8 mouse cellular contexts compared by ENCODE assay signal in genomic region chr3:48846049-48846653, GRCm38 (mm10).
A peak's percentile ranks its signal among the peaks of the same experiment; 100 is the strongest.
DNase-seq lines count a peak whose midpoint lies in the region; ATAC-seq lines count a peak whose summit lies in the region.

No protein-coding gene starts in this region.

- no peak for ATAC-seq in kidney, embryonic 14.5 days (ENCODE audit: low FRiP score, low TSS enrichment)
- ATAC-seq in hindbrain, embryonic 16.5 days = peak; percentile 73
- peak; percentile 53; the same call in 1 of the 2 replicates for ATAC-seq in neural tube, embryonic 15.5 days (ENCODE audit: low FRiP score)
- no peak for ATAC-seq in monocyte, adult 5-6 weeks (replicated peaks; ENCODE audit: insufficient number of reproducible peaks, low FRiP score, low TSS enrichment, poor library complexity, severe bottlenecking)

- intact Hi-C loops in left cerebral cortex, postnatal 4 days (cut with DNase I) = loop anchor here (10.0 kb wide), 1 partner anchor 1459 kb away; no protein-coding TSS in a partner anchor

- no peak overlapping the region for H3K27ac ChIP-seq in kidney, embryonic 14.5 days (ENCODE audit: low read depth, low read length)
- no peak overlapping the region for H3K27ac ChIP-seq in embryonic facial prominence, embryonic 10.5 days (replicated peaks)
- no peak overlapping the region for H3K27ac ChIP-seq in hindbrain, embryonic 16.5 days (ENCODE audit: low read depth, low read length)
- no peak overlapping the region for H3K27ac ChIP-seq in neural tube, embryonic 15.5 days (replicated peaks)

- H3K27me3 ChIP-seq in kidney, embryonic 14.5 days (ENCODE audit: control insufficient read depth, insufficient read depth, low read length) = no peaks in the 10 kb centered on the region
- H3K27me3 ChIP-seq in embryonic facial prominence, embryonic 10.5 days (replicated peaks; ENCODE audit: low read depth, poor library complexity, severe bottlenecking) = no peaks in the 10 kb centered on the region
- no peaks in the 10 kb centered on the region for H3K27me3 ChIP-seq in hindbrain, embryonic 16.5 days (replicated peaks; ENCODE audit: control insufficient read depth, insufficient read depth, low read length)
- no peaks in the 10 kb centered on the region for H3K27me3 ChIP-seq in neural tube, embryonic 15.5 days (replicated peaks)

- H3K9me3 ChIP-seq in kidney, embryonic 14.5 days (ENCODE audit: control insufficient read depth, low read length) = no peaks in the 10 kb centered on the region
- H3K9me3 ChIP-seq in embryonic facial prominence, embryonic 10.5 days = no peaks in the 10 kb centered on the region
- H3K9me3 ChIP-seq in hindbrain, embryonic 16.5 days (ENCODE audit: control insufficient read depth, low read length) = no peaks in the 10 kb centered on the region
- no peaks in the 10 kb centered on the region for H3K9me3 ChIP-seq in neural tube, embryonic 15.5 days (replicated peaks)

- no peak overlapping the region for H3K9ac ChIP-seq in kidney, embryonic 14.5 days (ENCODE audit: low read depth, low read length)
- H3K9ac ChIP-seq in hindbrain, embryonic 16.5 days (ENCODE audit: low read depth, low read length) = no peak overlapping the region
- no peak overlapping the region for H3K9ac ChIP-seq in neural tube, embryonic 15.5 days (replicated peaks)

- H3K4me1 ChIP-seq in kidney, embryonic 14.5 days (ENCODE audit: control insufficient read depth, insufficient read depth, low read length) = no peaks in the 10 kb centered on the region
- no peaks in the 10 kb centered on the region for H3K4me1 ChIP-seq in embryonic facial prominence, embryonic 10.5 days
- H3K4me1 ChIP-seq in hindbrain, embryonic 16.5 days (ENCODE audit: control insufficient read depth, insufficient read depth, low read depth, low read length) = no peaks in the 10 kb centered on the region
- peaks cover 3% of the 10 kb centered on the region; the same call in 1 of the 2 replicates for H3K4me1 ChIP-seq in neural tube, embryonic 15.5 days

- H3K4me3 ChIP-seq in kidney, embryonic 14.5 days (ENCODE audit: low read length) = no peak overlapping the region
- H3K4me3 ChIP-seq in embryonic facial prominence, embryonic 10.5 days = no peak overlapping the region
- H3K4me3 ChIP-seq in hindbrain, embryonic 16.5 days (ENCODE audit: low read length) = no peak overlapping the region
- no peak overlapping the region; the same call in 1 of the 2 replicates for H3K4me3 ChIP-seq in neural tube, embryonic 15.5 days (replicated peaks)

- no peak overlapping the region for H3K4me2 ChIP-seq in kidney, embryonic 14.5 days (replicated peaks; ENCODE audit: low read depth, low read length)
- H3K4me2 ChIP-seq in hindbrain, embryonic 16.5 days (ENCODE audit: low read length) = peak overlapping the region; percentile 5; the same call in 1 of the 2 replicates
- H3K4me2 ChIP-seq in neural tube, embryonic 15.5 days = peak overlapping the region; percentile 41

- 56% methylated on average over 6 of the region's 6 CpGs for whole genome bisulfite sequencing in kidney, embryonic 14.5 days
- 71% methylated on average over 6 of the region's 6 CpGs for WGBS in embryonic facial prominence, embryonic 10.5 days
- 41% methylated on average over 6 of the region's 6 CpGs for WGBS in hindbrain, embryonic 16.5 days
- 40% methylated on average over 6 of the region's 6 CpGs for WGBS in neural tube, embryonic 15.5 days

- no peaks in the 10 kb centered on the region for H3K36me3 ChIP-seq in kidney, embryonic 14.5 days (ENCODE audit: control insufficient read depth, insufficient read depth, low read length)
- H3K36me3 ChIP-seq in embryonic facial prominence, embryonic 10.5 days (replicated peaks) = no peaks in the 10 kb centered on the region
- no peaks in the 10 kb centered on the region for H3K36me3 ChIP-seq in hindbrain, embryonic 16.5 days (ENCODE audit: control insufficient read depth, insufficient read depth, low read length)
- no peaks in the 10 kb centered on the region for H3K36me3 ChIP-seq in neural tube, embryonic 15.5 days

- peak; percentile 33 for DNase-seq in kidney, adult 18-20 months
- peak; percentile 2 for DNase-seq in adrenal gland, adult 2 months
- DNase-seq in embryonic facial prominence, embryonic 10.5 days (ENCODE audit: low spot score) = peak; percentile 56
- DNase-seq in left cerebral cortex, postnatal 4 days = peak; percentile 77

Comparison
In these comparisons a context has a peak if more than half of its experiments do, and no peak if none do; other contexts are left out.
1. DNase-seq: peak in every context shown above with its lines; median percentile 77 in left cerebral cortex, postnatal 4 days; 56 in embryonic facial prominence, embryonic 10.5 days; 33 in kidney, adult 18-20 months; 2 in adrenal gland, adult 2 months.
2. ATAC-seq: peak in hindbrain, embryonic 16.5 days (single experiment) and neural tube, embryonic 15.5 days (single experiment); none in kidney, embryonic 14.5 days (single experiment) and monocyte, adult 5-6 weeks (single experiment).